Mouse (Mus musculus) kidney, adult 2 months (tissue): ENCODE measurements at regions not wholly inside any gene's neighbourhood (a gene's known extent, or its start where the extent isn't known, plus 50 kb on each side); places are given as distances from the start of the nearest gene placed in this dataset.

Experiments
- DNase-seq: peaks from one replicate; pipeline ENCODE4 v3.0.0; 2021
- H3K27ac ChIP-seq: fragments of 200-500 bp; 2 replicates; pipeline ENCODE4 v1.5.1; 2012; ENCODE audit warnings: low read depth, low read length, control low read depth, inconsistent platforms; ENCODE audit not compliant: insufficient read depth
- H3K27me3 ChIP-seq: fragments of 200-500 bp; replicated peaks from 2 replicates; pipeline ENCODE4 v1.6.1; 2012; ENCODE audit warnings: mild to moderate bottlenecking, moderate library complexity, low read length, inconsistent platforms; ENCODE audit not compliant: control insufficient read depth, insufficient read depth
- H3K36me3 ChIP-seq: fragments of 200-500 bp; 2 replicates; pipeline ENCODE4 v1.6.1; 2012; ENCODE audit warnings: mild to moderate bottlenecking, moderate library complexity, low read length, inconsistent platforms; ENCODE audit not compliant: control insufficient read depth, insufficient read depth
- H3K4me1 ChIP-seq: fragments of 200-500 bp; 2 replicates; pipeline ENCODE4 v1.6.1; 2011; ENCODE audit warnings: low read length; ENCODE audit not compliant: control insufficient read depth, insufficient read depth
- H3K4me3 ChIP-seq: fragments of 200-500 bp; 2 replicates; pipeline ENCODE4 v1.5.1; 2011; ENCODE audit warnings: mild to moderate bottlenecking, low read depth, low read length, control low read depth; ENCODE audit not compliant: insufficient read depth
- CTCF ChIP-seq: fragments of 200-500 bp; conservative IDR thresholded peaks from 2 replicates; pipeline ENCODE4 v1.5.1; 2011; ENCODE audit warnings: low read depth, mild to moderate bottlenecking, control low read depth, low read length, moderate library complexity, mixed read lengths; ENCODE audit not compliant: insufficient read depth, insufficient read length
- POLR2A ChIP-seq: fragments of 200-500 bp; IDR thresholded peaks from one replicate; pipeline ENCODE4 v1.6.1; 2011; ENCODE audit warnings: low read depth, low read length, control low read depth
- WGBS: fragments of 180-500 bp; shearing (Covaris S2); methylation state at CpG from one replicate; pipeline ENCODE4 v1.1.7; 2018; 5-methylcytosine and 5-hydroxymethylcytosine counted together

- Histone ChIP-seq H3K36me3 (no peaks in the 10 kb centered on the region), H3K4me1 (no peaks in the 10 kb centered on the region), H3K27me3 (no peaks in the 10 kb centered on the region), H3K27ac (no peak overlapping the region), H3K4me3 (no peak overlapping the region)
- DNase-seq, result no peak
- TF ChIP-seq POLR2A (no peak), CTCF (no peak)
- 92% methylated on average over 4 of the region's 4 CpGs for WGBS
These were observed 263.4 kb downstream of the Mreg start for GRCm38 (mm10) chr1:71948686-71949085.

GRCm38 (mm10) chr1:71947506-71947905, 264.6 kb downstream of the Mreg start:
- TF ChIP-seq POLR2A, result no peak
- no peak for TF ChIP-seq CTCF
- no peaks in the 10 kb centered on the region for H3K36me3 ChIP-seq
- 81% methylated on average over 2 of the region's 2 CpGs for WGBS
- no peak overlapping the region for H3K4me3 ChIP-seq
- H3K27ac ChIP-seq, result no peak overlapping the region
- no peak for DNase-seq
- no peaks in the 10 kb centered on the region for H3K27me3 ChIP-seq
- H3K4me1 ChIP-seq, result no peaks in the 10 kb centered on the region

GRCm38 (mm10) chr1:71946911-71947310, 265.2 kb downstream of the Mreg start:
- H3K27me3 ChIP-seq, result no peaks in the 10 kb centered on the region
- H3K4me3 ChIP-seq, result no peak overlapping the region
- no peaks in the 10 kb centered on the region for H3K36me3 ChIP-seq
- H3K27ac ChIP-seq, result no peak overlapping the region
- H3K4me1 ChIP-seq, result no peaks in the 10 kb centered on the region
- no peak for DNase-seq
- 55% methylated on average over 2 of the region's 2 CpGs for WGBS
- TF ChIP-seq CTCF, result no peak
- TF ChIP-seq POLR2A, result no peak

- H3K27ac ChIP-seq, result no peak overlapping the region
- no peaks in the 10 kb centered on the region for H3K4me1 ChIP-seq
- H3K4me3 ChIP-seq, result no peak overlapping the region
- 85% methylated on average over 6 of the region's 6 CpGs for WGBS
- H3K36me3 ChIP-seq, result no peaks in the 10 kb centered on the region
- H3K27me3 ChIP-seq, result no peaks in the 10 kb centered on the region
- TF ChIP-seq POLR2A (no peak), CTCF (no peak)
- no peak for DNase-seq
These were observed 267.0 kb downstream of the Mreg start for GRCm38 (mm10) chr1:71945070-71945469.

- 65% methylated on average over 3 of the region's 3 CpGs for WGBS
- no peak overlapping the region for H3K27ac ChIP-seq
- H3K4me3 ChIP-seq, result no peak overlapping the region
These were observed 267.6 kb downstream of the Mreg start for GRCm38 (mm10) chr1:71944531-71944930.

GRCm38 (mm10) chr1:71942145-71942544, 270.0 kb downstream of the Mreg start:
- no peak for DNase-seq
- H3K27me3 ChIP-seq, result no peaks in the 10 kb centered on the region
- TF ChIP-seq POLR2A, result no peak
- TF ChIP-seq CTCF, result no peak
- H3K27ac ChIP-seq, result no peak overlapping the region
- no peaks in the 10 kb centered on the region for H3K4me1 ChIP-seq
- no peak overlapping the region for H3K4me3 ChIP-seq
- no peaks in the 10 kb centered on the region for H3K36me3 ChIP-seq

More at GRCm38 (mm10) chr1:71944531-71944930, 267.6 kb downstream of the Mreg start:
- TF ChIP-seq POLR2A (no peak), CTCF (no peak)
- DNase-seq, result no peak
- no peaks in the 10 kb centered on the region for H3K4me1 ChIP-seq
- H3K27me3 ChIP-seq, result no peaks in the 10 kb centered on the region
- no peaks in the 10 kb centered on the region for H3K36me3 ChIP-seq

GRCm38 (mm10) chr1:71941688-71942087, 270.4 kb downstream of the Mreg start:
- no peaks in the 10 kb centered on the region for H3K36me3 ChIP-seq
- H3K4me3 ChIP-seq, result no peak overlapping the region
- no peak for DNase-seq
- 62% methylated on average over 4 of the region's 4 CpGs for WGBS
- TF ChIP-seq CTCF (no peak), POLR2A (no peak)
- no peaks in the 10 kb centered on the region for H3K27me3 ChIP-seq
- no peaks in the 10 kb centered on the region for H3K4me1 ChIP-seq
- no peak overlapping the region for H3K27ac ChIP-seq

- DNase-seq, result no peak
- Histone ChIP-seq H3K36me3 (no peaks in the 10 kb centered on the region), H3K27ac (no peak overlapping the region), H3K4me3 (no peak overlapping the region), H3K4me1 (no peaks in the 10 kb centered on the region; the same call in 1 of the 2 replicates), H3K27me3 (no peaks in the 10 kb centered on the region)
- 44% methylated on average over 4 of the region's 4 CpGs for WGBS
- TF ChIP-seq CTCF, result no peak
- no peak for TF ChIP-seq POLR2A
These were observed 271.2 kb downstream of the Mreg start for GRCm38 (mm10) chr1:71940900-71941299.
